Mouse (Mus musculus): ENCODE measurements at regions not wholly inside any gene's neighbourhood (a gene's known extent, or its start where the extent isn't known, plus 50 kb on each side); places are given as distances from the start of the nearest gene placed in this dataset.
"Not testable (repeated sequence)": the region's sequence is repeated elsewhere in the genome, so short reads cannot be mapped to it uniquely, and the experiment has no call there.

GRCm38 (mm10) chr4:71291111-71291740, 466.5 kb downstream of the Gm11232 start:
- TF ChIP-seq CTCF (IDR thresholded peaks at IDR 0.05; ENCODE audit: control insufficient read depth, insufficient read depth, low read length); POLR2A (IDR thresholded peaks at IDR 0.05; ENCODE audit: borderline replicate concordance, control insufficient read depth, low read depth, low read length): not testable (repeated sequence)

Measured in bone marrow, adult 2 months (tissue).